ENCODE assay signal across 11 mouse cellular contexts in the genomic region with DNA sequence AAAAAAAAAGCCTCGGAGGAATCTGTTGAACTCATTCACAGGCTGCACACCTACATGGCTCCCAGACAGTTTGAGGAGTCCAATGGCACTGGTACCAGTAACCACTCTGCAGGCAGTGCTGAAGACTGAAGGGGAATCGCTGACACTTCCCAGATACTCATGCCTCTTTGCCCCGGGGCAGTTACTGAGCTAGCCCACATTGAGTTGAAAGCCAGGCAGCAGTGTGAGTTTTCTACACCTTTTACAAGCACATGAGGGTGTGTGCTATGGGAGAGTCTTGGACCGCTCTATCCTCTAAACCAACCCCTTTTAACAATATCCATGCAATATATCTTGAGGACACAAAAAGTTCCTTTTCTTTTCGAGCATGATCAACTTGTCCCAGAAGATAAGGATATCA. TPM values are rescaled to one million over a fixed set of nuclear protein-coding genes. Genes with fewer than 3 reads are reported as not detected.
A peak's percentile ranks its signal among the peaks of the same experiment; 100 is the strongest.
DNase-seq lines count a peak whose midpoint lies in the region; ATAC-seq and TF ChIP-seq lines count a peak whose summit lies in the region.
"Had no signal": no experiment of that assay in that cellular context is flagged by ENCODE, and none has a peak within 500 bp of the region (broad histone marks: within the 10 kb centered on the region; RNA-seq: fewer than 3 reads in every experiment).

No protein-coding gene starts in this region.

- 29% methylated on average over 5 of the region's 5 CpGs for WGBS in hindbrain, embryonic 10.5 days
- WGBS in midbrain, embryonic 14.5 days, result 26% methylated on average over 5 of the region's 5 CpGs

- H3K9me3 ChIP-seq in hindbrain, embryonic 10.5 days, result no peaks in the 10 kb centered on the region
- H3K9me3 ChIP-seq in midbrain, embryonic 14.5 days (ENCODE audit: control insufficient read depth, low read length), result no peaks in the 10 kb centered on the region

- H3K4me3 ChIP-seq in cortical plate, adult 2 months (ENCODE audit: insufficient read depth, low read length), result peak overlapping the region; percentile 84
- H3K4me3 ChIP-seq in hindbrain, embryonic 10.5 days, result peak overlapping the region; percentile 78
- H3K4me3 ChIP-seq in midbrain, embryonic 14.5 days (replicated peaks; ENCODE audit: low read depth, low read length), result peak overlapping the region; percentile 82

- peak overlapping the region; percentile 7; the same call in 1 of the 2 replicates for H3K9ac ChIP-seq in midbrain, embryonic 14.5 days (replicated peaks; ENCODE audit: low read length)
- H3K9ac ChIP-seq: lung, embryonic 14.5 days had no signal

- TF ChIP-seq POLR2A in cortical plate, adult 2 months (IDR thresholded peaks at IDR 0.05; ENCODE audit: extremely low read depth, insufficient read depth, low read length), result no peak

- no peaks in the 10 kb centered on the region for H3K36me3 ChIP-seq in hindbrain, embryonic 10.5 days
- H3K36me3 ChIP-seq in midbrain, embryonic 14.5 days (ENCODE audit: control insufficient read depth, insufficient read depth, low read length), result no peaks in the 10 kb centered on the region

- no peaks in the 10 kb centered on the region; the same call in 1 of the 2 replicates for H3K4me1 ChIP-seq in cortical plate, adult 2 months (ENCODE audit: control insufficient read depth, insufficient read depth, low read length)
- H3K4me1 ChIP-seq in hindbrain, embryonic 10.5 days (replicated peaks), result peaks cover 16% of the 10 kb centered on the region; the same call in 1 of the 2 replicates
- H3K4me1 ChIP-seq in midbrain, embryonic 14.5 days (ENCODE audit: control insufficient read depth, insufficient read depth, low read length), result peaks cover 6% of the 10 kb centered on the region

- H3K27ac ChIP-seq in cortical plate, adult 2 months (ENCODE audit: insufficient read depth, low read length), result no peak overlapping the region
- no peak overlapping the region for H3K27ac ChIP-seq in hindbrain, embryonic 10.5 days
- no peak overlapping the region for H3K27ac ChIP-seq in midbrain, embryonic 14.5 days (replicated peaks; ENCODE audit: low read depth, low read length)

- peak overlapping the region; percentile 83 for H3K4me2 ChIP-seq in midbrain, embryonic 14.5 days (ENCODE audit: low read length)

- no peak for ATAC-seq in midbrain, embryonic 14.5 days (ENCODE audit: low FRiP score, low TSS enrichment)

- peaks cover 50% of the 10 kb centered on the region for H3K27me3 ChIP-seq in hindbrain, embryonic 10.5 days (ENCODE audit: insufficient read depth, poor library complexity, severe bottlenecking)
- no peaks in the 10 kb centered on the region for H3K27me3 ChIP-seq in midbrain, embryonic 14.5 days (ENCODE audit: control insufficient read depth, insufficient read depth, low read length)

- TF ChIP-seq CTCF in cortical plate, adult 2 months (IDR thresholded peaks at IDR 0.05; ENCODE audit: extremely low read depth, insufficient read depth, low read length), result no peak

- peak; percentile 5 to 16 for DNase-seq in cerebellum, postnatal 25 days
- no peak for DNase-seq in cerebellum, adult 11-12 months
- no peak for DNase-seq in hindbrain, embryonic 10.5 days (ENCODE audit: low spot score)
- peak; percentile 37 for DNase-seq in midbrain, embryonic 14.5 days
- DNase-seq in adrenal gland, postnatal 36 days, result no peak
- DNase-seq in kidney, adult 8-10 months, result no peak
- DNase-seq in heart, adult 9 months (ENCODE audit: low spot score in 2 of 2), result no peak
- DNase-seq: gastrocnemius, postnatal 10 days; heart, postnatal 4 days; lung, embryonic 14.5 days had no signal

RNA-seq across cellular contexts. Expression of gene Mdga2, which starts 2.8 kb away (rescaled TPM):
- polyA plus RNA-seq in cortical plate, adult 2 months (2012; rRNA removed), result 17.3 and 22.1 TPM in 2 replicates
- polyA plus RNA-seq in hindbrain, embryonic 10.5 days (2016; fragmentation: Nextera tagmentation; extraction: Ambion mirVana), result 3.6 and 4.4 TPM in 2 replicates
- 25.1 and 26.5 TPM in 2 replicates for polyA plus RNA-seq in midbrain, embryonic 14.5 days (2014; fragmentation: Nextera tagmentation; extraction: Ambion mirVana)
- 1 to 10 TPM; 2.1 to 2.2 TPM for total RNA-seq in adrenal gland, postnatal 36 days (2021)

Comparison
In these comparisons a context has a peak if more than half of its experiments do, and no peak if none do; other contexts are left out.
1. DNase-seq: peak in cerebellum, postnatal 25 days (2 of 2) and midbrain, embryonic 14.5 days (single experiment); none in cerebellum, adult 11-12 months (single experiment), hindbrain, embryonic 10.5 days (single experiment), adrenal gland, postnatal 36 days (0 of 2), kidney, adult 8-10 months (0 of 2) and heart, adult 9 months (0 of 2).
2. Peak in every context shown above with its lines, with median percentiles within 50 percentile points of each other: H3K4me3 ChIP-seq.